Mouse (Mus musculus): ENCODE measurements around the gene Zfp462.

DNA sequence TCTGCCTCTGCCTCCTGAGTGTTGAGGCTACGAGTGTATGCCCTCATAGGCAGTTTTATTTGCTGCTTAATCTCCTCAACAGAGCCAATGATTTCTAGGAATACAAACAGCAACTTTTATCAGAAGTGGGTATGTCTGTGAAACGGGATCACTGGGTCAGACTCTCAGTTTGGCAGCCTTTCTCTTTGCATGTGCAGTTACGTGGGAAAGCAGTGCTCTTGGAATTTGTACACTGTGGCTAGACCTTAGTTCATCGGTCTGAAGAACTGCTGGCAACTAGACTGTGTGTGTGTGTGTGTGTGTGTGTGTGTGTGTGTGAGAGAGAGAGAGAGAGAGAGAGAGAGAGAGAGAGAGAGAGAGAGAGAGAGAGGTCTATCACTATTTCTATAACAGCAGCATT, 15.9 kb downstream of the Zfp462 start:
- TF ChIP-seq POLR2A (IDR thresholded peaks at IDR 0.05; ENCODE audit: insufficient read depth, low read depth, low read length) (no peak), CTCF (IDR thresholded peaks at IDR 0.05) (no peak), EP300 (IDR thresholded peaks at IDR 0.05; ENCODE audit: insufficient read depth, low read depth, low read length) (no peak)
